24 mouse cellular contexts compared by ENCODE assay signal in genomic region chr9:85088556-85089338, GRCm38 (mm10).
DNase-seq lines count a peak whose midpoint lies in the region; ATAC-seq lines count a peak whose summit lies in the region.
"Had no signal": no experiment of that assay in that cellular context is flagged by ENCODE, and none has a peak within 500 bp of the region (broad histone marks: within the 10 kb centered on the region; RNA-seq: fewer than 3 reads in every experiment).

No protein-coding gene starts in this region.

- WGBS in heart, embryonic 12.5 days, result 55% methylated on average over 6 of the region's 6 CpGs
- 69% methylated on average over 6 of the region's 6 CpGs for WGBS in liver, embryonic 11.5 days
- WGBS in liver, embryonic 16.5 days (ENCODE audit: insufficient replicate concordance), result 52% methylated on average over 6 of the region's 6 CpGs
- 89% methylated on average over 6 of the region's 6 CpGs for WGBS in hindbrain, embryonic 10.5 days

- peaks cover 13% of the 10 kb centered on the region for H3K4me1 ChIP-seq in heart, embryonic 12.5 days (replicated peaks)
- 0 out of 2 replicates have a peak, but pooled peaks cover 6% of the 10 kb centered on the region for H3K4me1 ChIP-seq in liver, embryonic 11.5 days (replicated peaks; ENCODE audit: control insufficient read depth, insufficient read depth, low read length)
- H3K4me1 ChIP-seq in liver, embryonic 16.5 days (ENCODE audit: control insufficient read depth, low read depth, low read length), result no peaks in the 10 kb centered on the region
- no peaks in the 10 kb centered on the region for H3K4me1 ChIP-seq in hindbrain, embryonic 10.5 days (replicated peaks)
- H3K4me1 ChIP-seq: embryonic facial prominence, embryonic 10.5 days; forebrain, embryonic 13.5 days; heart, embryonic 10.5 days; intestine, embryonic 15.5 days had no signal

- no peak overlapping the region for H3K9ac ChIP-seq in heart, embryonic 12.5 days
- H3K9ac ChIP-seq in liver, embryonic 11.5 days (ENCODE audit: low read depth, low read length), result no peak overlapping the region
- no peak overlapping the region for H3K9ac ChIP-seq in liver, embryonic 16.5 days (ENCODE audit: low read depth, low read length)
- H3K9ac ChIP-seq: forebrain, embryonic 13.5 days; forebrain, postnatal 0 days; hindbrain, embryonic 14.5 days; intestine, embryonic 15.5 days had no signal

- H3K36me3 ChIP-seq in heart, embryonic 12.5 days, result no peaks in the 10 kb centered on the region
- H3K36me3 ChIP-seq in liver, embryonic 11.5 days (ENCODE audit: control insufficient read depth, insufficient read depth, low read length), result no peaks in the 10 kb centered on the region
- no peaks in the 10 kb centered on the region for H3K36me3 ChIP-seq in liver, embryonic 16.5 days (ENCODE audit: control insufficient read depth, insufficient read depth)
- H3K36me3 ChIP-seq in hindbrain, embryonic 10.5 days, result no peaks in the 10 kb centered on the region
- H3K36me3 ChIP-seq: embryonic facial prominence, embryonic 10.5 days; heart, embryonic 10.5 days; intestine, embryonic 15.5 days had no signal

- H3K27ac ChIP-seq in heart, embryonic 12.5 days (ENCODE audit: poor library complexity, severe bottlenecking), result no peak overlapping the region
- H3K27ac ChIP-seq in liver, embryonic 11.5 days (ENCODE audit: low read depth, low read length), result no peak overlapping the region
- no peak overlapping the region for H3K27ac ChIP-seq in liver, embryonic 16.5 days (ENCODE audit: low read length)
- no peak overlapping the region for H3K27ac ChIP-seq in hindbrain, embryonic 10.5 days
- H3K27ac ChIP-seq: embryonic facial prominence, embryonic 10.5 days; forebrain, embryonic 13.5 days; gastrocnemius, adult 2 months; hindbrain, embryonic 14.5 days; intestine, embryonic 15.5 days had no signal

- H3K9me3 ChIP-seq in heart, embryonic 12.5 days (replicated peaks), result no peaks in the 10 kb centered on the region
- no peaks in the 10 kb centered on the region for H3K9me3 ChIP-seq in liver, embryonic 11.5 days (ENCODE audit: control insufficient read depth, low read length)
- H3K9me3 ChIP-seq in liver, embryonic 16.5 days (replicated peaks; ENCODE audit: control insufficient read depth, low read length), result no peaks in the 10 kb centered on the region
- H3K9me3 ChIP-seq in hindbrain, embryonic 10.5 days, result no peaks in the 10 kb centered on the region
- H3K9me3 ChIP-seq: embryonic facial prominence, embryonic 10.5 days; forebrain, embryonic 13.5 days; heart, embryonic 10.5 days; intestine, embryonic 15.5 days had no signal

- no peak overlapping the region for H3K4me2 ChIP-seq in heart, embryonic 12.5 days
- no peak overlapping the region for H3K4me2 ChIP-seq in liver, embryonic 11.5 days
- H3K4me2 ChIP-seq in liver, embryonic 16.5 days (ENCODE audit: low read depth, low read length), result no peak overlapping the region
- H3K4me2 ChIP-seq: forebrain, embryonic 13.5 days; hindbrain, embryonic 14.5 days; intestine, embryonic 15.5 days had no signal

- no peak for DNase-seq in heart, postnatal 4 days
- DNase-seq in liver, embryonic 11.5 days (ENCODE audit: low spot score), result no peak
- DNase-seq in liver, result no peak
- DNase-seq in urinary bladder, postnatal 10 days (ENCODE audit: low spot score), result no peak
- DNase-seq in hindbrain, embryonic 10.5 days (ENCODE audit: low spot score), result no peak
- no peak for DNase-seq in ovary, postnatal 36 days (ENCODE audit: low spot score)
- DNase-seq: adrenal gland, postnatal 25 days; cerebellum, adult 18-20 months; cerebellum, adult 9-11 months; cerebellum, postnatal 36 days; forebrain, postnatal 0 days; gastrocnemius, adult 2 months; gastrocnemius, postnatal 25 days; heart, postnatal 36 days had no signal

- H3K27me3 ChIP-seq in heart, embryonic 12.5 days (replicated peaks), result no peaks in the 10 kb centered on the region
- H3K27me3 ChIP-seq in liver, embryonic 11.5 days (replicated peaks; ENCODE audit: control insufficient read depth, insufficient read depth, low read length), result no peaks in the 10 kb centered on the region
- H3K27me3 ChIP-seq in liver, embryonic 16.5 days (ENCODE audit: control insufficient read depth, insufficient read depth, low read depth, low read length), result no peaks in the 10 kb centered on the region
- H3K27me3 ChIP-seq in hindbrain, embryonic 10.5 days (ENCODE audit: insufficient read depth, poor library complexity, severe bottlenecking), result no peaks in the 10 kb centered on the region
- H3K27me3 ChIP-seq: CH12.LX; forebrain, embryonic 13.5 days; intestine, embryonic 15.5 days had no signal

- no peak overlapping the region for H3K4me3 ChIP-seq in heart, embryonic 12.5 days
- no peak overlapping the region for H3K4me3 ChIP-seq in liver, embryonic 11.5 days (ENCODE audit: low read depth, low read length)
- H3K4me3 ChIP-seq in liver, embryonic 16.5 days (ENCODE audit: low read depth, low read length), result no peak overlapping the region
- H3K4me3 ChIP-seq in hindbrain, embryonic 10.5 days, result no peak overlapping the region
- H3K4me3 ChIP-seq: embryonic facial prominence, embryonic 10.5 days; forebrain, embryonic 13.5 days; gastrocnemius, adult 2 months; heart, embryonic 10.5 days; intestine, embryonic 15.5 days had no signal

- ATAC-seq in heart, embryonic 12.5 days (ENCODE audit: insufficient number of reproducible peaks, low FRiP score), result peak; percentile 74
- peak; percentile 76 for ATAC-seq in liver, embryonic 11.5 days (replicated peaks; ENCODE audit: low FRiP score)
- ATAC-seq in liver, embryonic 16.5 days (ENCODE audit: low read depth), result peak; percentile 37; the same call in 1 of the 2 replicates
- ATAC-seq: activated CD4-positive, CD25-positive, alpha-beta regulatory T cell, adult 4 months; forebrain, embryonic 13.5 days; forebrain, postnatal 0 days; intestine, embryonic 15.5 days; Patski had no signal
